Mouse (Mus musculus): ENCODE measurements around the gene Chit1. TPM values are rescaled to one million over a fixed set of nuclear protein-coding genes. Genes with fewer than 3 reads are reported as not detected.

The Chit1 gene
- total and polyA plus RNA-seq, 3 experiments: not detected

- Histone ChIP-seq H3K27ac (ENCODE audit: control insufficient read depth, low read depth, low read length) (no peak overlapping the region), H3K9me3 (replicated peaks; ENCODE audit: insufficient read depth, low read length) (no peaks in the 10 kb centered on the region), H3K4me3 (ENCODE audit: control insufficient read depth in 1 of 2, insufficient read depth in 1 of 2, low read depth in 2 of 2, low read length in 2 of 2) (no peak overlapping the region), H3K79me2 (ENCODE audit: control insufficient read depth, insufficient read depth, low read length, poor library complexity) (no peaks in the 10 kb centered on the region; the same call in 1 of the 2 replicates), H3K4me1 (ENCODE audit: control insufficient read depth in 1 of 2, insufficient read depth in 2 of 2, low read length in 2 of 2) (peaks cover 18 to 40% of the 10 kb centered on the region in 2 experiments), H3K36me3 (ENCODE audit: control insufficient read depth in 1 of 2, insufficient read depth in 2 of 2, low read length in 2 of 2) (peaks cover 0 to 30% of the 10 kb centered on the region in 2 experiments; a peak in 2 of 4 replicates), H3K27me3 (ENCODE audit: control insufficient read depth in 1 of 2, insufficient read depth in 2 of 2, low read length in 2 of 2) (no peaks in the 10 kb centered on the region), H3K9ac (ENCODE audit: control insufficient read depth, low read depth, low read length, poor library complexity, severe bottlenecking) (no peak overlapping the region)
- no peak for TF ChIP-seq POLR2AphosphoS2 (IDR thresholded peaks at IDR 0.05; ENCODE audit: low read length)
- no peak for TF ChIP-seq NRF1 (IDR thresholded peaks at IDR 0.05; ENCODE audit: insufficient read depth, low read depth, low read length, poor library complexity, severe bottlenecking)
- TF ChIP-seq CTCF (IDR thresholded peaks at IDR 0.05 in 2 of 3, conservative IDR thresholded peaks at IDR 0.05 in 1 of 3; ENCODE audit: control insufficient read depth in 1 of 3, insufficient read depth in 1 of 3, low read depth in 2 of 3, low read length in 3 of 3, poor library complexity in 1 of 3, severe bottlenecking in 1 of 3): no peak
- no peak for TF ChIP-seq MYC (IDR thresholded peaks at IDR 0.05; ENCODE audit: low read depth, low read length)
- TF ChIP-seq USF2 (IDR thresholded peaks at IDR 0.05; ENCODE audit: borderline replicate concordance in 1 of 2, insufficient read depth in 1 of 2, low read depth in 1 of 2, low read length in 2 of 2): no peak
- TF ChIP-seq RCOR1 (IDR thresholded peaks at IDR 0.05; ENCODE audit: low read depth, low read length): no peak
- no peak; the same call in 1 of the 2 replicates for TF ChIP-seq POLR2AphosphoS5 (IDR thresholded peaks at IDR 0.05; ENCODE audit: borderline replicate concordance, low read depth, low read length)
- TF ChIP-seq MAFK (IDR thresholded peaks at IDR 0.05; ENCODE audit: borderline replicate concordance, low read depth, low read length): no peak
- DNase-seq (ENCODE audit: low read depth, low spot score): no peak
Measured at GRCm38 (mm10) chr1:134076789-134077188, 34.3 kb upstream of the Chit1 start.

GRCm38 (mm10) chr1:134077389-134078060 is 33.5 kb upstream of the Chit1 start:
- Histone ChIP-seq H3K27ac (ENCODE audit: control insufficient read depth, low read depth, low read length) (peak overlapping the region; percentile 82), H3K36me3 (ENCODE audit: control insufficient read depth in 1 of 2, insufficient read depth in 2 of 2, low read length in 2 of 2) (peaks cover 0 to 24% of the 10 kb centered on the region in 2 experiments; a peak in 2 of 4 replicates), H3K4me3 (ENCODE audit: control insufficient read depth in 1 of 2, insufficient read depth in 1 of 2, low read depth in 2 of 2, low read length in 2 of 2) (peak overlapping the region; percentile 61 to 72), H3K79me2 (ENCODE audit: control insufficient read depth, insufficient read depth, low read length, poor library complexity) (no peaks in the 10 kb centered on the region; the same call in 1 of the 2 replicates), H3K9ac (ENCODE audit: control insufficient read depth, low read depth, low read length, poor library complexity, severe bottlenecking) (peak overlapping the region; percentile 70), H3K27me3 (ENCODE audit: control insufficient read depth in 1 of 2, insufficient read depth in 2 of 2, low read length in 2 of 2) (no peaks in the 10 kb centered on the region), H3K9me3 (replicated peaks; ENCODE audit: insufficient read depth, low read length) (no peaks in the 10 kb centered on the region), H3K4me1 (ENCODE audit: control insufficient read depth in 1 of 2, insufficient read depth in 2 of 2, low read length in 2 of 2) (peaks cover 11 to 34% of the 10 kb centered on the region in 2 experiments)
- TF ChIP-seq ETS1 (IDR thresholded peaks at IDR 0.05; ENCODE audit: low read depth, low read length) (no peak), TAL1 (IDR thresholded peaks at IDR 0.05; ENCODE audit: low read length) (peak; percentile 40)
- peak; percentile 83 for DNase-seq (ENCODE audit: low read depth, low spot score)

- Histone ChIP-seq H3K9ac (ENCODE audit: control insufficient read depth, low read depth, low read length, poor library complexity, severe bottlenecking) (peak overlapping the region; percentile 70), H3K79me2 (ENCODE audit: control insufficient read depth, insufficient read depth, low read length, poor library complexity) (no peaks in the 10 kb centered on the region; the same call in 1 of the 2 replicates), H3K4me3 (ENCODE audit: control insufficient read depth in 1 of 2, insufficient read depth in 1 of 2, low read depth in 2 of 2, low read length in 2 of 2) (peak overlapping the region; percentile 61 to 72), H3K4me1 (ENCODE audit: control insufficient read depth in 1 of 2, insufficient read depth in 2 of 2, low read length in 2 of 2) (peaks cover 7 to 35% of the 10 kb centered on the region in 2 experiments), H3K27me3 (ENCODE audit: control insufficient read depth in 1 of 2, insufficient read depth in 2 of 2, low read length in 2 of 2) (no peaks in the 10 kb centered on the region), H3K9me3 (replicated peaks; ENCODE audit: insufficient read depth, low read length) (no peaks in the 10 kb centered on the region), H3K36me3 (ENCODE audit: control insufficient read depth in 1 of 2, insufficient read depth in 2 of 2, low read length in 2 of 2) (peaks cover 0 to 21% of the 10 kb centered on the region in 2 experiments; a peak in 2 of 4 replicates), H3K27ac (ENCODE audit: control insufficient read depth, low read depth, low read length) (peak overlapping the region; percentile 82)
- peak; percentile 67 for DNase-seq (ENCODE audit: low read depth, low spot score)
- TF ChIP-seq CHD1 (IDR thresholded peaks at IDR 0.05; ENCODE audit: low read depth, low read length) (0 out of 2 replicates have a peak, but pooled peaks have one; percentile 47), GABPA (IDR thresholded peaks at IDR 0.05; ENCODE audit: low read depth, low read length) (no peak), ETS1 (IDR thresholded peaks at IDR 0.05; ENCODE audit: low read depth, low read length) (peak; percentile 96), SMC3 (IDR thresholded peaks at IDR 0.05; ENCODE audit: low read depth, low read length) (no peak), POLR2AphosphoS2 (IDR thresholded peaks at IDR 0.05; ENCODE audit: low read length) (no peak), BHLHE40 (IDR thresholded peaks at IDR 0.05; ENCODE audit: borderline replicate concordance, low read depth, low read length) (no peak), ZNF384 (IDR thresholded peaks at IDR 0.05; ENCODE audit: low read depth, low read length) (no peak), MYC (IDR thresholded peaks at IDR 0.05; ENCODE audit: low read depth, low read length) (0 out of 2 replicates have a peak, but pooled peaks have one; percentile 19), HCFC1 (IDR thresholded peaks at IDR 0.05; ENCODE audit: low read depth, low read length) (0 out of 2 replicates have a peak, but pooled peaks have one; percentile 0), ELF1 (IDR thresholded peaks at IDR 0.05; ENCODE audit: low read depth, low read length) (no peak), MAZ (IDR thresholded peaks at IDR 0.05; ENCODE audit: low read depth, low read length) (peak; percentile 56; the same call in 1 of the 2 replicates), EP300 (IDR thresholded peaks at IDR 0.05; ENCODE audit: low read depth in 1 of 2, low read length in 2 of 2) (peak; percentile 32 to 61), MAX (IDR thresholded peaks at IDR 0.05; ENCODE audit: low read length) (0 out of 2 replicates have a peak, but pooled peaks have one; percentile 31), MAFK (IDR thresholded peaks at IDR 0.05; ENCODE audit: borderline replicate concordance, low read depth, low read length) (peak; percentile 25; the same call in 1 of the 2 replicates), ZC3H11A (IDR thresholded peaks at IDR 0.05; ENCODE audit: low read depth, low read length) (no peak)
Measured at GRCm38 (mm10) chr1:134078061-134078795, 32.8 kb upstream of the Chit1 start.

All from MEL (cell line).